Mouse (Mus musculus): ENCODE measurements around the gene Synrg.
A peak's percentile ranks its signal among the peaks of the same experiment; 100 is the strongest.

Gene Synrg

GRCm38 (mm10) chr11:83981338-83981737 is 17.1 kb downstream of the Synrg start:
- no peak for DNase-seq (ENCODE audit: low spot score in 2 of 2)

- no peak for DNase-seq (ENCODE audit: low spot score in 2 of 2)
Observed at GRCm38 (mm10) chr11:83991701-83992100, 27.5 kb downstream of the Synrg start.

- no peak for DNase-seq (ENCODE audit: low spot score in 2 of 2)
Observed at GRCm38 (mm10) chr11:83993428-83993827, 29.2 kb downstream of the Synrg start.

- DNase-seq (ENCODE audit: low spot score in 2 of 2) = no peak
Observed at GRCm38 (mm10) chr11:83994481-83994880, 30.3 kb downstream of the Synrg start.

- DNase-seq (ENCODE audit: low spot score in 2 of 2) = no peak
Observed at GRCm38 (mm10) chr11:83995535-83995950, 31.3 kb downstream of the Synrg start.

- DNase-seq (ENCODE audit: low spot score in 2 of 2) = no peak
Observed at GRCm38 (mm10) chr11:83997171-83997868, 33.1 kb downstream of the Synrg start.

- no peak for DNase-seq (ENCODE audit: low spot score in 2 of 2)
Observed at GRCm38 (mm10) chr11:83998993-83999392, 34.8 kb downstream of the Synrg start.

GRCm38 (mm10) chr11:83999411-83999915 is 35.2 kb downstream of the Synrg start:
- DNase-seq (ENCODE audit: low spot score in 2 of 2) = no peak

- no peak for DNase-seq (ENCODE audit: low spot score in 2 of 2)
Observed at GRCm38 (mm10) chr11:84001257-84001656, 37.0 kb downstream of the Synrg start.

- no peak for DNase-seq (ENCODE audit: low spot score in 2 of 2)
Observed at GRCm38 (mm10) chr11:84003986-84004385, 39.8 kb downstream of the Synrg start.

GRCm38 (mm10) chr11:84009001-84009400 is 44.8 kb downstream of the Synrg start:
- DNase-seq (ENCODE audit: low spot score in 2 of 2) = peak in 1 of 2 experiments; percentile 20

GRCm38 (mm10) chr11:84010411-84010810 is 46.2 kb downstream of the Synrg start:
- no peak for DNase-seq (ENCODE audit: low spot score in 2 of 2)

- DNase-seq (ENCODE audit: low spot score in 2 of 2) = no peak
Observed at GRCm38 (mm10) chr11:84011050-84011449, 46.8 kb downstream of the Synrg start.

GRCm38 (mm10) chr11:84011576-84011975 is 47.3 kb downstream of the Synrg start:
- no peak for DNase-seq (ENCODE audit: low spot score in 2 of 2)

GRCm38 (mm10) chr11:84013105-84013504 is 48.9 kb downstream of the Synrg start:
- no peak for DNase-seq (ENCODE audit: low spot score in 2 of 2)

- no peak for DNase-seq (ENCODE audit: low spot score in 2 of 2)
Observed at GRCm38 (mm10) chr11:84016147-84016809, 52.0 kb downstream of the Synrg start.

- DNase-seq (ENCODE audit: low spot score in 2 of 2) = no peak
Observed at GRCm38 (mm10) chr11:84016810-84017508, 52.7 kb downstream of the Synrg start.

- DNase-seq (ENCODE audit: low spot score in 2 of 2) = no peak
Observed at GRCm38 (mm10) chr11:84027231-84027630, 63.0 kb downstream of the Synrg start.

- no peak for DNase-seq (ENCODE audit: low spot score in 2 of 2)
Observed at GRCm38 (mm10) chr11:84028271-84029028, 64.2 kb downstream of the Synrg start.

- DNase-seq (ENCODE audit: low spot score in 2 of 2) = peak in 1 of 2 experiments; percentile 49
Observed at GRCm38 (mm10) chr11:84031971-84032370, 67.7 kb downstream of the Synrg start.

- no peak for DNase-seq (ENCODE audit: low spot score in 2 of 2)
Observed at GRCm38 (mm10) chr11:84032559-84032958, 68.3 kb downstream of the Synrg start.

- no peak for DNase-seq (ENCODE audit: low spot score in 2 of 2)
Observed at GRCm38 (mm10) chr11:84033671-84034070, 69.4 kb downstream of the Synrg start.
